Mouse (Mus musculus) bone marrow, adult 2 months (tissue): ENCODE results near the gene Olfr456.

Experiments
- CTCF ChIP-seq: fragments of 200-500 bp; IDR thresholded peaks from 2 replicates; pipeline ENCODE4 v1.5.1; 2011; ENCODE audit warnings: low read length, control low read depth; ENCODE audit not compliant: control insufficient read depth, insufficient read depth
- POLR2A ChIP-seq: fragments of 200-500 bp; IDR thresholded peaks from 2 replicates; pipeline ENCODE4 v1.6.1; 2011; ENCODE audit warnings: low read depth, mild to moderate bottlenecking, control low read depth, low read length, borderline replicate concordance; ENCODE audit not compliant: control insufficient read depth

DNA sequence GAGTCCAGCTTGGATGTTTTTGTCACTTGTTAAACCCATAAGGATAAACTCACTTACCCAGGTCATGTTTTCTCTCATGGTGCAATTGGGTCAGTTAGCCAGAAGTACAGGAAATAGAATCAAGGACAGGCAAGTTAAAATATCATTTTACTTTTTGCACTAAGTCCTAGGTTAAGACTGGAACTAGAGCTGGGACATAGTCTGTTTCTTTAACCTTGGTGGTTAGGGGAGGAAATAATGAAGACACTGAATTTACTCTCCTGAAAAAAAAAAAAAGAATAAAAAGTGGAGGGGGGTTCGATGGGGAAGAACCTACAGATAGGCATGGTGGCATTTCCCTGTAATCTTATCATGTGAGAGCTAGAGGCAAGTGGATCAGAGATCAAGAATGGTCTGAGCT, at the start of gene Olfr456:
- no peak for TF ChIP-seq CTCF
- TF ChIP-seq POLR2A, result no peak
